Mouse (Mus musculus) intestine, embryonic 16.5 days (tissue): Measurements from ENCODE around the gene Ltbp1. TPM values are rescaled to one million over a fixed set of nuclear protein-coding genes. Genes with fewer than 3 reads are reported as not detected.

Source experiments
- ATAC-seq: fragments of 200-750 bp; cut with Nextera tagmentation; 2 replicates; pipeline ENCODE4 v1.8.0; 2017; ENCODE audit warnings: moderate TSS enrichment, moderate library complexity
- H3K27ac ChIP-seq: fragments of 300-500 bp; sonication (generic); 2 replicates; pipeline ENCODE4 v1.5.1; 2014; ENCODE audit warnings: mild to moderate bottlenecking, low read length
- H3K27me3 ChIP-seq: fragments of 300-500 bp; sonication (generic); replicated peaks from 2 replicates; pipeline ENCODE4 v1.6.1; 2014; ENCODE audit warnings: low read length, control low read depth, mixed read lengths; ENCODE audit not compliant: control insufficient read depth, insufficient read depth
- H3K36me3 ChIP-seq: fragments of 300-500 bp; sonication (generic); 2 replicates; pipeline ENCODE4 v1.6.1; 2014; ENCODE audit warnings: low read length, control low read depth; ENCODE audit not compliant: control insufficient read depth, insufficient read depth
- H3K4me1 ChIP-seq: fragments of 300-500 bp; sonication (generic); 2 replicates; pipeline ENCODE4 v1.6.1; 2014; ENCODE audit warnings: low read length, control low read depth, mixed read lengths; ENCODE audit not compliant: control insufficient read depth, insufficient read depth
- H3K4me2 ChIP-seq: fragments of 300-500 bp; sonication (generic); 2 replicates; pipeline ENCODE4 v1.6.1; 2014; ENCODE audit warnings: low read depth, low read length, control low read depth
- H3K4me3 ChIP-seq: fragments of 300-500 bp; sonication (generic); 2 replicates; pipeline ENCODE4 v1.5.1; 2014; ENCODE audit warnings: mild to moderate bottlenecking, low read length
- H3K9ac ChIP-seq: fragments of 300-500 bp; sonication (generic); 2 replicates; pipeline ENCODE4 v1.6.1; 2014; ENCODE audit warnings: low read depth, low read length
- H3K9me3 ChIP-seq: fragments of 300-500 bp; sonication (generic); 2 replicates; pipeline ENCODE4 v1.6.1; 2016; ENCODE audit warnings: low read length, control low read depth; ENCODE audit not compliant: control insufficient read depth
- WGBS: fragments of 180-500 bp; shearing (Covaris S2); extraction: QIAGEN DNeasy Blood & Tissue Kit; methylation state at CpG from one replicate; pipeline ENCODE4 v1.1.7; 2014; 5-methylcytosine and 5-hydroxymethylcytosine counted together
- polyA plus RNA-seq: library from polyadenylated mRNA; unstranded; fragments of >200 nt; fragmentation: Nextera tagmentation; extraction: Ambion mirVana; gene quantifications from 2 replicates; pipeline ENCODE4 v1.2.1, GENCODE M21; 2015

Ltbp1 gene
- polyA plus RNA-seq, 1 experiment from 2014 or later = 12.2 TPM

DNA sequence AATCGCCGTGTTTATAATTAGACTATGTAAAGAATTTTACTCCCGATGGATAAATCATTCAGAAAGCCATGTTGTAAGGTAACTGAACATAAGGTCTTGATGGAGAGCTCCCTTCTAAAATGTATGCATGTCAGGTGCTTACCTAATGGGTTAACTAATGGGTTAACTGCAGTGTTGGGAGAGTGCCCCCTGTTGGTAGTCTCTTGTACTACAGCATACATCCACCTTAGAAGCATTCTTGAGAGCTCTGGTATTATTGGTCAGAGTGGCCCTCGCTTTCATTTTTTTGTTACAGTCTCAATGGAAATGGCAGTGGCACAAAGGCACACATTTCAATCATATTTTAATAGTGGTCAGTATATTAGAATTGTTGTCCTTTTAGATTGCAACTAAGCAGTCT is 364.8 kb downstream of the Ltbp1 start:
- WGBS = 89% methylated on average over 4 of the region's 4 CpGs
- ATAC-seq = no peak
- H3K36me3 ChIP-seq = no peaks in the 10 kb centered on the region
- no peak overlapping the region for H3K4me3 ChIP-seq
- H3K4me1 ChIP-seq = no peaks in the 10 kb centered on the region
- H3K27ac ChIP-seq = no peak overlapping the region
- H3K4me2 ChIP-seq = no peak overlapping the region
- no peak overlapping the region for H3K9ac ChIP-seq
- H3K9me3 ChIP-seq = no peaks in the 10 kb centered on the region
- no peaks in the 10 kb centered on the region for H3K27me3 ChIP-seq

GRCm38 (mm10) chr17:75371650-75372049 is 366.3 kb downstream of the Ltbp1 start:
- Histone ChIP-seq H3K36me3 (no peaks in the 10 kb centered on the region), H3K4me3 (no peak overlapping the region), H3K9me3 (no peaks in the 10 kb centered on the region), H3K4me2 (no peak overlapping the region), H3K9ac (no peak overlapping the region), H3K4me1 (no peaks in the 10 kb centered on the region), H3K27ac (no peak overlapping the region), H3K27me3 (no peaks in the 10 kb centered on the region)
- ATAC-seq = no peak
- WGBS = 87% methylated on average over 11 of the region's 11 CpGs

GRCm38 (mm10) chr17:75372371-75372770 is 367.0 kb downstream of the Ltbp1 start:
- H3K27me3 ChIP-seq = no peaks in the 10 kb centered on the region
- no peak for ATAC-seq

DNA sequence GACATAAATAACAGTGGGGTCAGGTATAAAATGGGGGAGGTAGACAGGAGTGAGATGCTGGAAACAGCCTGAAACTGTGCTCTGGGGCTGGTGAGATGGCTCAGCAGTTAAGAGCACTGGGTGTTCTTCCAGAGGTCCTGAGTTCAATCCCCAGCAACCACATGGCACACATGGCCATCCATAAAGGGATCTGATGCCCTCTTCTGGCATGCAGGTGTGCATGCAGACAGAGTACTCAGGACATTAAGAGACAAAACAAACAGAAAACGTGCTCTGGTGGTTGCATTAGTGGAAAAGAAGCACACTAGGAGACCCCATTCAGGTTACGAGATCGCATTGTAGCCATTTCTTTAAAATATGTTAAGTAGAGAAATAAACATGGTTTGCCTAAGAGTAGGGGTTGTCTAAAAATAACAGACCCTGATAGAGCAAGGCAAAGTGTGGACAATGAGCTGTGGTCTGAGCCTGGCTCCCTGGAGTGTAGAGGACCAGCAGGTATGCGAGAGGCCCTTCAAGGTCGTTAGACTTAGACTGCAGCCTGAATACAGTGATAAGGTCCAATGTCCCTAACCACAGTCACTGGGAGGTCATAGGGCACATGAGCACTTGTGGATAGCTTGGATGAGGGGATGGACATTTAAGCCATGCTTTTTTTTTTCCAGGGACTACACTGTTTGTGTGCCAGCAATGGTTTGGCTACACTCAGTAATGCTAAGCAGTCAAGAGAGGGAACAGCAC is 369.1 kb downstream of the Ltbp1 start:
- no peak overlapping the region for H3K9ac ChIP-seq
- H3K4me1 ChIP-seq = no peaks in the 10 kb centered on the region
- 74% methylated on average over 5 of the region's 5 CpGs for WGBS
- H3K4me3 ChIP-seq = no peak overlapping the region
- no peak for ATAC-seq
- no peaks in the 10 kb centered on the region for H3K27me3 ChIP-seq
- H3K36me3 ChIP-seq = no peaks in the 10 kb centered on the region
- H3K9me3 ChIP-seq = no peaks in the 10 kb centered on the region
- no peak overlapping the region for H3K27ac ChIP-seq
- no peak overlapping the region for H3K4me2 ChIP-seq

More at GRCm38 (mm10) chr17:75372371-75372770, 367.0 kb downstream of the Ltbp1 start:
- WGBS = 66% methylated on average over 3 of the region's 3 CpGs
- no peak overlapping the region for H3K9ac ChIP-seq
- H3K36me3 ChIP-seq = no peaks in the 10 kb centered on the region
- H3K4me2 ChIP-seq = no peak overlapping the region
- no peak overlapping the region for H3K4me3 ChIP-seq
- H3K27ac ChIP-seq = no peak overlapping the region
- H3K4me1 ChIP-seq = no peaks in the 10 kb centered on the region
- H3K9me3 ChIP-seq = no peaks in the 10 kb centered on the region

DNA sequence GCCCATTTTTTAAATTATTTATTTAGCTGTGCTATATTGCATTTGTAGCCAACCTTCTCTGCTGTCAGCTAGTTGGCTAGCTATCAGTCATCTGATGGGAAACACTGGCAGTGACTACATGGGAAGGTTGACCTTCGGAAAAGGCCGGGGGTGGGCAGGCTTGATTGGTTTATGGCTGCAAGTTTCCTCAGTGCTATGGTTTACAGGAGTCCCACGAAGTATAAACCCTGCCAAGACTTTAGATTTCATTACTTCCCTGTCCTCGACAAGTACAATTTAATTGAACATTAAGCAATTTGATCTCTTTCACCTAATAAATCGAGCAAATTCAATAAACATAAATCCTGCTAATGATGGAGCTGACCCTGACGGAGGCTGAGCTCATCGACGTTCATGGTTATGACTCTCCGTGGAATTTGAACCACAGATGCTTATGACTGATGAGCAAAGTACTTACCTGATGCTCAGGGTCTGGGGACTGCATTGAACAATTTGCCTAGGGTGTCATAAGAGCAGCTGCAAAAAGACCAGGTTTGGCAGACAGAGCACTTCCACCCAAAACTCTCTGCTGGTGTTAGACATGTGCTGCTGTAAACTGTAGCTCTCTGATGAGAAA is 373.0 kb downstream of the Ltbp1 start:
- Histone ChIP-seq H3K9ac (no peak overlapping the region), H3K9me3 (no peaks in the 10 kb centered on the region), H3K4me3 (no peak overlapping the region), H3K27me3 (no peaks in the 10 kb centered on the region), H3K4me2 (no peak overlapping the region), H3K4me1 (no peaks in the 10 kb centered on the region), H3K27ac (no peak overlapping the region), H3K36me3 (no peaks in the 10 kb centered on the region)
- ATAC-seq = peak; percentile 81
- WGBS = 63% methylated on average over 9 of the region's 9 CpGs

- H3K4me1 ChIP-seq = no peaks in the 10 kb centered on the region
- no peak for ATAC-seq
- 45% methylated on average over 2 of the region's 2 CpGs for WGBS
- no peaks in the 10 kb centered on the region for H3K27me3 ChIP-seq
- H3K4me2 ChIP-seq = no peak overlapping the region
- no peak overlapping the region for H3K27ac ChIP-seq
- no peak overlapping the region for H3K4me3 ChIP-seq
- H3K9ac ChIP-seq = no peak overlapping the region
- no peaks in the 10 kb centered on the region for H3K9me3 ChIP-seq
- no peaks in the 10 kb centered on the region for H3K36me3 ChIP-seq
Measured at GRCm38 (mm10) chr17:75380167-75380566, 374.8 kb downstream of the Ltbp1 start.

DNA sequence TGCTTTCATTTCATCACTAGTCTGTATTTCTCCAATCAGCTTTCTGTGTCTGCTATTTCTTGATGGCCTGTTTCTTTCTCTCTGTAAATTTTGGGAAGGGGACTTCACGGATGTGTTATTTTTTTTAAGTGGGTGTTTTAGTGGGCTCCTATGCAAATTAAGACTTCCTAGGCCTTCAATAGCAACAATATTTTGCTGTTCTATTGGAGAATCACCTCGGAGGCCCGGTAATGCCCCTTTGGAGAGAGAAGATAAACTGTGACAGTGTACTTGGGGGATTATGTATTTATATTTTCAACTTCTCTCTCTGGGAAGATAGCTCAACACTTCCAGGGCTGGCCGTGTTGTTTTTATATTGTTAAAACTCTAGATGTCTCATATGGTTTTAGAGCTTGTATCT is 383.0 kb downstream of the Ltbp1 start:
- Histone ChIP-seq H3K4me3 (no peak overlapping the region), H3K4me1 (no peaks in the 10 kb centered on the region), H3K27ac (no peak overlapping the region), H3K4me2 (no peak overlapping the region), H3K27me3 (no peaks in the 10 kb centered on the region), H3K9ac (no peak overlapping the region), H3K9me3 (no peaks in the 10 kb centered on the region), H3K36me3 (peaks cover 5% of the 10 kb centered on the region; the same call in 1 of the 2 replicates)
- WGBS = 66% methylated on average over 4 of the region's 4 CpGs
- no peak for ATAC-seq

- Histone ChIP-seq H3K4me3 (no peak overlapping the region), H3K4me2 (no peak overlapping the region), H3K27me3 (no peaks in the 10 kb centered on the region), H3K9ac (no peak overlapping the region), H3K9me3 (no peaks in the 10 kb centered on the region), H3K36me3 (peaks cover 5% of the 10 kb centered on the region; the same call in 1 of the 2 replicates), H3K4me1 (no peaks in the 10 kb centered on the region), H3K27ac (no peak overlapping the region)
- no peak for ATAC-seq
- WGBS = 89% methylated on average over 10 of the region's 10 CpGs
Measured at GRCm38 (mm10) chr17:75390142-75390541, 384.8 kb downstream of the Ltbp1 start.

- Histone ChIP-seq H3K36me3 (peaks cover 5% of the 10 kb centered on the region; the same call in 1 of the 2 replicates), H3K4me1 (no peaks in the 10 kb centered on the region), H3K4me2 (no peak overlapping the region), H3K27me3 (no peaks in the 10 kb centered on the region), H3K4me3 (no peak overlapping the region), H3K9me3 (no peaks in the 10 kb centered on the region), H3K9ac (no peak overlapping the region), H3K27ac (peak overlapping the region; percentile 12)
- ATAC-seq = peak; percentile 95
- WGBS = 79% methylated on average over 6 of the region's 6 CpGs
Measured at GRCm38 (mm10) chr17:75391429-75392192, 386.2 kb downstream of the Ltbp1 start.
